Mouse (Mus musculus) ES-E14 (cell line): ENCODE data around the gene Rnf216.

ENCODE experiments used
- CHD2 ChIP-seq: IDR thresholded peaks from 2 replicates; pipeline ENCODE4 v1.6.1; 2014; ENCODE audit warnings: mild to moderate bottlenecking, low read depth, low read length, inconsistent platforms
- HCFC1 ChIP-seq: IDR thresholded peaks from 2 replicates; pipeline ENCODE4 v1.6.1; 2012; ENCODE audit warnings: low read length, inconsistent platforms, borderline replicate concordance; ENCODE audit not compliant: insufficient read depth
- MAFK ChIP-seq: IDR thresholded peaks from 2 replicates; pipeline ENCODE4 v1.6.1; 2014; ENCODE audit warnings: mild to moderate bottlenecking, low read depth, low read length, inconsistent platforms; ENCODE audit not compliant: insufficient read depth
- ZC3H11A ChIP-seq: IDR thresholded peaks from 2 replicates; pipeline ENCODE4 v1.6.1; 2012; ENCODE audit warnings: low read depth, mild to moderate bottlenecking, inconsistent platforms, low read length, borderline replicate concordance
- ZNF384 ChIP-seq: IDR thresholded peaks from 2 replicates; pipeline ENCODE4 v1.6.1; 2012; ENCODE audit warnings: low read depth, low read length, inconsistent platforms

DNA sequence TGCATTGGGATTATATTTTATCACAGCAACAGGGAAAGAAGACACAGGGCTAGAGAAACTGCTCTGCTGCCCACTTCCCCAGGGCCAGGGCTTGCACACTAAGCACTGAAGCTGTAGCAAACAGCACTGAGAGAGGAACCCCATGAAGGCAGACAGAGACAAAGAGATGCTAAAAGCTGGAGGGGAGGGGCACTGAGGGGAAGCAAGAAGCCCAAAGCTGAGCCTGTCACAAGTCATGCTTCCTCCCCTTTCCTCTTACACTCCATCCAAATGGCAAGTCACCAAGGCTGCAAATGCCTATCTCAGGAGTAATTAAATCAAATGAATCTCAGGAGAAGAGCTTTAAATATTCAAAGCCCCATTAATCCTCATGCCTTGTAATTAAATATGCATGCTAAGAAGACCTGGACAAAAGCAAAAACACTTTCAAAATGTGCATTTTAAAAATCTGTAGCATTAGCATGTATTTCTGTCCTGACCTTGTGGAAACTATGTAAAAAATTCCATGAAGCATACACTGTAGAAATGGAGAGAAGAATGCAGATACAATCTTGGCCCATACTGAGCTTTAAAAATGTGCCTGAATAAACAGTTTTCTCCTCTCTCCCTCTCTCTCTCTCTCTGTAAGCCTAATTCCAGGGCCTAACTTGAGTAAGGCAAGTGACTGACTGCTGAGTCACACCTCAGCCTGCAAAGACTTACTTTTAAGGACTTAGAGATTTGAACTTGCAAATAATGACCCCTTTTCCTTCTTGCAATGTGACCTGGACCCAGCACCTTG, 64.4 kb downstream of the Rnf216 start:
- TF ChIP-seq MAFK: no peak
- no peak for TF ChIP-seq HCFC1
- TF ChIP-seq CHD2: no peak
- no peak for TF ChIP-seq ZNF384
- TF ChIP-seq ZC3H11A: no peak
